Mouse (Mus musculus) hindbrain, embryonic 12.5 days (tissue): ENCODE data around the gene Gm39566. TPM values are rescaled to one million over a fixed set of nuclear protein-coding genes. Genes with fewer than 3 reads are reported as not detected.
A peak's percentile ranks its signal among the peaks of the same experiment; 100 is the strongest.

Experiments
- ATAC-seq: fragments of 200-750 bp; cut with Nextera tagmentation; 2 replicates; pipeline ENCODE4 v1.8.0; 2017; ENCODE audit warnings: moderate TSS enrichment; ENCODE audit not compliant: low FRiP score
- H3K27ac ChIP-seq: fragments of 300-500 bp; sonication (generic); 2 replicates; pipeline ENCODE4 v1.5.1; 2016; ENCODE audit warnings: mild to moderate bottlenecking
- H3K27me3 ChIP-seq: fragments of 300-500 bp; sonication (generic); 2 replicates; pipeline ENCODE4 v1.6.1; 2016; ENCODE audit warnings: mild to moderate bottlenecking
- H3K36me3 ChIP-seq: fragments of 300-500 bp; sonication (generic); 2 replicates; pipeline ENCODE4 v1.6.1; 2016; ENCODE audit warnings: mild to moderate bottlenecking
- H3K4me1 ChIP-seq: fragments of 300-500 bp; sonication (generic); 2 replicates; pipeline ENCODE4 v1.6.1; 2016
- H3K4me2 ChIP-seq: fragments of 300-500 bp; sonication (generic); replicated peaks from 2 replicates; pipeline ENCODE4 v1.6.1; 2016; ENCODE audit warnings: mild to moderate bottlenecking
- H3K4me3 ChIP-seq: fragments of 300-500 bp; sonication (generic); 2 replicates; pipeline ENCODE4 v1.5.1; 2016; ENCODE audit warnings: mild to moderate bottlenecking
- H3K9ac ChIP-seq: fragments of 300-500 bp; sonication (generic); 2 replicates; pipeline ENCODE4 v1.6.1; 2016; ENCODE audit warnings: mild to moderate bottlenecking, moderate library complexity
- H3K9me3 ChIP-seq: fragments of 300-500 bp; sonication (generic); replicated peaks from 2 replicates; pipeline ENCODE4 v1.6.1; 2016; ENCODE audit warnings: mild to moderate bottlenecking
- WGBS: fragments of 180-500 bp; shearing (Covaris S2); methylation state at CpG from one replicate; pipeline ENCODE4 v1.1.7; 2016; 5-methylcytosine and 5-hydroxymethylcytosine counted together
- polyA plus RNA-seq: library from polyadenylated mRNA; unstranded; fragments of >200 nt; fragmentation: Nextera tagmentation; extraction: Ambion mirVana; gene quantifications from 2 replicates; pipeline ENCODE4 v1.2.1, GENCODE M21; 2016

The Gm39566 gene
- polyA plus RNA-seq, 1 experiment from 2014 or later = not detected

DNA sequence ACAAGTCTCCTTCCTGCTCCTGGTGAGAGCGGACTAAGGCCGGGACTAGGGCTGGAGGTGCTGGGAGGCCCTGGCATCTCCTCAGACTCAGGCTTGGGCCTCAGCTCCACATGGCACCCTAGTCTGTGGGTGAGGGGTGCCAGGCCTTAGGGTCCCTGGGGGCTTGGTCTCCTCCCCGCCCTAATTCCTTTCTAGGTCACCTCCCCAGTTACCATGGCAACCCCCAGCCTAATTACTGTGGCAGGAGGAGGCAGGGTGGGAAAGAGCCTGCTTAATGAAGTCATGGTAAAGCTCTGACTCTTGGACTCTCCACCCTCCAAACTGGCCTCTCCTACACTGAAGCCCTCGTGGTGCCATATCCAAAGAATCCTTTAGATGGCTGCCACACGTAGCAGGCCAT lies 13.7 kb upstream of the Gm39566 start:
- peaks cover 22% of the 10 kb centered on the region for H3K4me1 ChIP-seq
- H3K36me3 ChIP-seq = peaks cover 84% of the 10 kb centered on the region
- WGBS = 62% methylated on average over 5 of the region's 5 CpGs
- H3K9me3 ChIP-seq = no peaks in the 10 kb centered on the region
- no peak overlapping the region for H3K27ac ChIP-seq
- H3K9ac ChIP-seq = no peak overlapping the region
- no peak overlapping the region for H3K4me2 ChIP-seq
- no peak for ATAC-seq
- no peak overlapping the region for H3K4me3 ChIP-seq
- 0 out of 2 replicates have a peak, but pooled peaks cover 9% of the 10 kb centered on the region for H3K27me3 ChIP-seq

DNA sequence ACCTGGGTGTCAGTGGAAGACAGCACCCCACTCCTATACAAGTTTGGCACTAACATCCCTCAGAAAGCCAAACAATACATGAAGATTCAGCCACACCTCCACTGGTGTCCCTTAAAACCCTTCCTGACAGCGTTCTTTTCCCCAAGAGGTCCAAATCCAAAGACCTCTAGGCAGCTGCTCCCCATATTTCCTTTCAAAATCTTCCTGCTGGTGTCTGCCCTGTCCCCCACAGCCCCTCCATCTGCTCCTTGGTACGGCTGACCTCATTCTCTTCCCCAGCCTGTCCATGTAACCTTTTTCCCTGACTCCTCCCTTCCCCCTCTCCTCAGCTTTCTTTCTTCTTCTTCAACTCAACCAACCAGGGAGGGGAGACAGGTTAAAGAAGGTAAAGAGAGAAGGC lies 8.4 kb upstream of the Gm39566 start:
- H3K4me2 ChIP-seq = no peak overlapping the region
- 0 out of 2 replicates have a peak overlapping the region, but pooled peaks have one; percentile 7 for H3K27ac ChIP-seq
- no peaks in the 10 kb centered on the region for H3K4me1 ChIP-seq
- H3K4me3 ChIP-seq = no peak overlapping the region
- no peak overlapping the region for H3K9ac ChIP-seq
- no peaks in the 10 kb centered on the region for H3K27me3 ChIP-seq
- H3K36me3 ChIP-seq = peaks cover 46% of the 10 kb centered on the region
- 77% methylated on average over 2 of the region's 2 CpGs for WGBS
- ATAC-seq = no peak
- H3K9me3 ChIP-seq = no peaks in the 10 kb centered on the region

DNA sequence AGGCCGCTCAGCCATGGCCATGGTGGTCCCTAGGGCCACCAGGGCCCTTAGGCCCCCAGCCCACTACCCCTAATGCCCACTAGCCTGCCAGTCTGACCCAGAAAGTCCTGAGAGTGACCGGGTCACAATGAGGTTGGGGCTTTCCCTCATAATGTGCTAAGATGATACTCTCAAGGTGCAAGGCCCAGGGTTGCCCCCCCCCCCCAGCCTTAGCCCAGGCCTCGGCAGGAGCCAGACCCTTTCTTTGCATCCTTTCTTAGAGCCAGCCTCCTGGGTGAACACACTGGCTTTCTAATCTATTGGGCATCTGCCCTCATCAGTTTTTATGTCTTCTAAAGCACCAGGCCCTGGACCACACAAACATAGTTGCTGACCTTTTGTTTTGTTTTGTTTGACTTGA lies 7.0 kb upstream of the Gm39566 start, which contains the start of gene Spem1:
Gene Spem1 (minus strand): TSS at position 101 of the 400 bp plus-strand sequence.
- WGBS = 83% methylated on average over 3 of the region's 3 CpGs
- H3K9me3 ChIP-seq = 0 out of 2 replicates have a peak, but pooled peaks cover 6% of the 10 kb centered on the region
- H3K4me2 ChIP-seq = no peak within 1 kb of the TSS
- no peak within 1 kb of the TSS for H3K9ac ChIP-seq
- H3K4me1 ChIP-seq = no peaks in the 10 kb centered on the region
- no peak for ATAC-seq
- H3K4me3 ChIP-seq = no peak within 1 kb of the TSS
- H3K36me3 ChIP-seq = peaks cover 33% of the 10 kb centered on the region
- no peaks in the 10 kb centered on the region for H3K27me3 ChIP-seq
- H3K27ac ChIP-seq = no peak within 1 kb of the TSS

DNA sequence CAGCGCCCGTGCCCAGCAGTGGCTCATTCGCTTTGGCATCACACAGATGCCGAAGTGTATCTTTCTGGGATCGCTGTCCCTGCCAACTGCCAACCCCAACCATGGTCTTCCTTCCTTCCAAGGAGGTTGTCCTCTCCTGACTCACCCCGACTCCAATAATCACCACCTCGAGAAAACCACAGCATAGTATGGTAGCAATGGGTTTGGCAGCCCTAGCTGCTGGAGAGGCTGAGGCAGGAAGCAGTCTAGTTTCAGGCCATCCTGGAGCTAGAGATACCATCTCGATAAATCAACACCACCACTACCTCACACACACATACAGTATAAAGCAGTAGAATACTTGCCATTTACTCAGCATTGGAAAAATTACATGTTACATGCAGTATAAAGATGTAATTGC lies 3.8 kb upstream of the Gm39566 start:
- Histone ChIP-seq H3K36me3 (peaks cover under 1% of the 10 kb centered on the region; the same call in 1 of the 2 replicates), H3K4me2 (no peak overlapping the region), H3K9ac (no peak overlapping the region), H3K27ac (no peak overlapping the region), H3K4me1 (no peaks in the 10 kb centered on the region), H3K9me3 (0 out of 2 replicates have a peak, but pooled peaks cover 10% of the 10 kb centered on the region), H3K4me3 (no peak overlapping the region), H3K27me3 (no peaks in the 10 kb centered on the region)
- 90% methylated on average over 8 of the region's 8 CpGs for WGBS
- no peak for ATAC-seq

DNA sequence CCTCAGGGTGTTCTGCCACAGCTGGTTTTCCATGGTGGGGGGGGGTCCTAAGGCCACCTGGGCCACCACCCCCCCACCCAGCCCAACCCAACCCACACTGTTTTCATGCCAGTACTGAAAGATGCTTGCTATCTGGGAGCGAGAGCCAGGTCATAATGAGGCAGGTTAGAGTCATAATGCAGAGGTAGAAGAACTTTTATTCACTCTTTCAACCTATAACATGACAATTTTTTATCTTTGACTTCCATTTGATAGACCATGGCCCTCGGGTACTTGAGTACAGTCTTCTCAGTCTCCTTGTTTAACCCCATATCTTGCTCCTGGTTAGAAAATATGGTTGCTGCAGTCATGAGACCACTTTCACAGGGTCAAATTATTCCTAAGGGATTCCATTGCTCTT lies 3.3 kb upstream of the Gm39566 start, which contains the start of gene Spem2:
Gene Spem2 (minus strand): TSS at position 101 of the 400 bp plus-strand sequence.
- 71% methylated on average over 2 of the region's 2 CpGs for WGBS
- H3K27ac ChIP-seq = no peak within 1 kb of the TSS

DNA sequence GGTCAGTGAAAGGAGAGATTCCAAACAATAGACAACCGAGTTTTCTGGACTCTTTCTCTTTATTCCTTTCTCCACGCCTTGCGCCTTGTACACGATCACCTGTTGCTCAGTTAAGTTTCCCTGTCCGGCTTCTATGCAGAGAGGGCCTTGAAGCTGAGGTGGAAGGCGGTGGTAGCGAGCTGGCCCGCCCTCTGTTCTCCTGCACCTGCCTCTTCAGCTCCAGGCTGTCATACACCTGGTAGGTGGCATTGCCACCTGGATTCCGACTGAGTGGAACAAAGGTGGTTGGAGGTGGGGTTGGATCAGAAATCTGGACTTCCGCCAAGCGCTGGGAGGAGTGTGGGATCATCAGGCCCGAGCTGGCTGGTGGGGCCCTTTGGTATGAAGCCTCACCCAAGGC lies 1.4 kb upstream of the Gm39566 start:
- no peak overlapping the region for H3K4me3 ChIP-seq
- WGBS = 95% methylated on average over 12 of the region's 12 CpGs
- H3K9ac ChIP-seq = no peak overlapping the region
- ATAC-seq = no peak
- no peaks in the 10 kb centered on the region for H3K27me3 ChIP-seq
- no peak overlapping the region for H3K4me2 ChIP-seq
- H3K36me3 ChIP-seq = no peaks in the 10 kb centered on the region
- H3K27ac ChIP-seq = no peak overlapping the region
- no peaks in the 10 kb centered on the region for H3K4me1 ChIP-seq
- H3K9me3 ChIP-seq = 0 out of 2 replicates have a peak, but pooled peaks cover 10% of the 10 kb centered on the region

More for the DNA sequence above, 3.3 kb upstream of the Gm39566 start, which contains the start of gene Spem2:
- H3K4me2 ChIP-seq = no peak within 1 kb of the TSS
- H3K4me3 ChIP-seq = no peak within 1 kb of the TSS
- H3K9ac ChIP-seq = no peak within 1 kb of the TSS
- no peaks in the 10 kb centered on the region for H3K27me3 ChIP-seq
- no peak for ATAC-seq
- H3K4me1 ChIP-seq = no peaks in the 10 kb centered on the region
- no peaks in the 10 kb centered on the region for H3K36me3 ChIP-seq
- 0 out of 2 replicates have a peak, but pooled peaks cover 10% of the 10 kb centered on the region for H3K9me3 ChIP-seq

DNA sequence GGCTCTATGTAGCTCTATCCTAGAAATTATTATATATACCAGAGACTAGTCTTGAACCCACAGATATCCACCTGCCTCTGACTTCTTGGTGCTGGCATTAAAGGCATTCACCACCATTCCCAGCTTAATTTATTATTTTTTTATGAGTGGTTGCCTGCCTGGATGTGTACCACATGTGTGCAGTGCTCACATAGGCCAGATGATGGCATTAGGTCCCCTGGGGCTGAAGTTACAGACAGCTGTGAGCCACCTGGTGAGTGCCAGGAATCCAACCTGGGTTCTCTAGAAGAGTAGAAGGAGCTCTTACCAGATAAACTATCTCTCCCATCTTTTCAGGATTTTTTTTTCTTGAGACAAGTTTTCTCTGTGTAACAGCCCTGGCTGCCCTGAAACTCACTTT lies 4.8 kb downstream of the Gm39566 start:
- no peaks in the 10 kb centered on the region for H3K36me3 ChIP-seq
- no peak overlapping the region for H3K4me2 ChIP-seq
- no peak overlapping the region for H3K9ac ChIP-seq
- 0 out of 2 replicates have a peak, but pooled peaks cover 3% of the 10 kb centered on the region for H3K9me3 ChIP-seq
- H3K27me3 ChIP-seq = peaks cover 14% of the 10 kb centered on the region
- no peaks in the 10 kb centered on the region for H3K4me1 ChIP-seq
- no peak for ATAC-seq
- H3K27ac ChIP-seq = no peak overlapping the region
- H3K4me3 ChIP-seq = no peak overlapping the region

DNA sequence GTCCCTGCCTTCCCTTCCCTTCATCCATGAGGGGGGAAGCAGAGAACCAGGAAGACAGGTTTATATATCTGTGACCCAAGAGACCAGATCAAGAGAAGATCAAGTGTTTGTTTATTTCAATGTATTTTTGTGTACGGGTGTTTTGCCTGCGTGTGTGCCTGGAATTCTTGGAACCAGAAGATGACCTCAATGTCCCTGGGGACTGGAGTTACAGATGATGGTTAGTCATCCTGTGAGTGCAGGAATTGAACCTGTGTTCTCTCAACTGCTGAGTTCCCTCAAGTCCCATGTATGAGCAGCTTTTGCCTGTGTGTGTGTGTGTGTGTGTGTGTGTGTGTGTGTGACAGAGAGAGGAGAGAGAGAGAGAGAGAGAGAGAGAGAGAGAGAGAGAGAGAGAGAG lies 7.5 kb downstream of the Gm39566 start:
- Histone ChIP-seq H3K27me3 (peaks cover 38% of the 10 kb centered on the region), H3K4me3 (no peak overlapping the region), H3K27ac (no peak overlapping the region), H3K4me1 (peaks cover 23% of the 10 kb centered on the region), H3K9me3 (0 out of 2 replicates have a peak, but pooled peaks cover 3% of the 10 kb centered on the region), H3K36me3 (no peaks in the 10 kb centered on the region), H3K4me2 (no peak overlapping the region), H3K9ac (no peak overlapping the region)
- 85% methylated on average over 2 of the region's 2 CpGs for WGBS
- no peak for ATAC-seq

DNA sequence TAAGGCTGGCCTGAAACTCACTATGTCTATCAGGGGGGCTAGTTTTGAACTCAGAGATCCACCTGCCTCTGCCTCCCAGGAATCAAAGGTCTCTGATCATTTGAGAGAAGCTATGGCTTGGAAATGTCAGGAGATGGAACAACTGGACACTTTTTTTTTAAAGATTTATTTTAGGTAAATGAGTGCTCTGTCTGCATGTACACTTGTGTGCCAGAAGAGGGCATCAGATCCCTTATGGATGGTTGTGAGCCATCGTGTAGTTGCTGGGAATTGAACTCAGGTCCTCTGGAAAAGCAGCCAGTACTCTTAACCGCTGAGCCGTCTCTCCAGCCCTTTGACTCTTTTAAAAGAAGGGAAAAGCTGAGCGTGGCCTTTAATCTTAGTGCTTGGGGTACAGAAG lies 8.7 kb downstream of the Gm39566 start:
- 85% methylated on average over 4 of the region's 4 CpGs for WGBS
- Histone ChIP-seq H3K4me2 (no peak overlapping the region), H3K9ac (no peak overlapping the region), H3K4me1 (peaks cover 36% of the 10 kb centered on the region), H3K9me3 (0 out of 2 replicates have a peak, but pooled peaks cover 3% of the 10 kb centered on the region), H3K36me3 (no peaks in the 10 kb centered on the region), H3K27me3 (peaks cover 51% of the 10 kb centered on the region), H3K4me3 (no peak overlapping the region), H3K27ac (no peak overlapping the region)
- no peak for ATAC-seq

DNA sequence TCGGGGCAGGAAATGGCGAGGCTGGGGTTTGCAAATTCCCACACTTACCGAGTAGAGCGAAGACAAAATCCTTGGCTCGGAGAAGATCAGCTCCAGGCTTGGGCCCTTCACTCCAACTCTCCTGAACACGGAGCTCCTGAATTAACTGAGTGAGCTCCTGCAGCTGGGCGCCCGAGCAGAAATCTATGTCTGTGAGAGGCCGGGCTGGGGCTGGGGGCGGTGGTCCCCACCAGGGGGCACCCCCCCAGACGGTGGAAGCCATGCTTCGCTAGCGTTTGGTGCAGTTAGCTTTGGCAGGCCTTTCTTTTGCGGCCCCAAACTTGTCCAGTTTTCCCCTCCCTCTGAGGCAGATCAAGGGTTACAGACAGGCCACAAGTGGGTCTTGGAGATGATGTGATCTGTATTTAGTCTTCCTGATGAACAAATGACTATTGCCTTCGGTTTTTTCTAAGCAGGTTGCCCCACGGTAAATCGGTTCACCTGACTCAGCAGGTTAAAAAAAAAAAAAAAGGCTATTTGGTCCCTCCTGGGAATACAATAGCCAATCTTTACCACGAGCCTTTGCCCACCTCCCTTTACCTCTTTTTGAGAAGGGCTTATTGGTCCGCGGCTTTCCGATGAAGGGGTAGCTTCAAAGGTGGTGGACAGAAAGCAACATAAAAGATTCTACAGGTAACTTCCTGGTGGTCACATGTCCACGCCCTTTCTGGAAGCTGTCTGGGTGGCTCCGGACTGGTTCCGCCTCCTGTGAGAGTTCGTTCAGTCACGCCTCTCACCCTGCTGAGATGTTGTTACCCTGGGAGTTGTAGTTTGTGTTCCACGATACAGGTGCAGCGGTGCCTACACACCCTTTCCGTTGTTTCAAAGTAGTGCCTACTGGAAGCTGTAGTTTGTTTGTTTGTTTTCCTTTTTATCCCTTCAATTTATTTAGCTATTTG lies 9.9 kb downstream of the Gm39566 start, which contains the start of gene Tmem102:
Gene Tmem102 (minus strand): TSS at position 653 of the 938 bp plus-strand sequence.
- Histone ChIP-seq H3K9ac (no peak within 1 kb of the TSS), H3K27ac (no peak within 1 kb of the TSS), H3K4me1 (peaks cover 44% of the 10 kb centered on the region), H3K27me3 (peaks cover 53% of the 10 kb centered on the region), H3K36me3 (no peaks in the 10 kb centered on the region), H3K9me3 (0 out of 2 replicates have a peak, but pooled peaks cover 3% of the 10 kb centered on the region), H3K4me3 (peak within 1 kb of the TSS; percentile 53), H3K4me2 (peak within 1 kb of the TSS; percentile 8; the same call in 1 of the 2 replicates)
- no peak for ATAC-seq
- 4% methylated on average over 29 of the region's 29 CpGs for WGBS

DNA sequence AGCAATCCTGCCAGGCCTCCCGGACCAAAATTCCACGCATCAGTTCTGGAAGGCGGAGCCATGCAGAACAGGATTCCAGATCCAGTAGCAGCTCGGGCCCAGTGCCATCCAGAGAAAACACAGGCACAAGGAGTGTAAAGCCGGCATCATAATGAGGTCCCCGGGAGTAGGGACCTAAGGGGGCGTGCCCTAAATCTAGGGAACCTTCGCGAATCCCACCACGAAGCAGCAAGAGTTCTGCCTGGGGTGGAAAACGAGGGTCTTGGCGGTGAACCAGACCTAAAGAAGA lies 10.5 kb downstream of the Gm39566 start:
- Histone ChIP-seq H3K27me3 (peaks cover 53% of the 10 kb centered on the region), H3K9me3 (0 out of 2 replicates have a peak, but pooled peaks cover 3% of the 10 kb centered on the region), H3K4me2 (peak overlapping the region; percentile 8; the same call in 1 of the 2 replicates), H3K4me3 (peak overlapping the region; percentile 53; the same call in 1 of the 2 replicates), H3K36me3 (no peaks in the 10 kb centered on the region), H3K4me1 (peaks cover 51% of the 10 kb centered on the region), H3K27ac (no peak overlapping the region), H3K9ac (no peak overlapping the region)
- WGBS = 6% methylated on average over 12 of the region's 12 CpGs
- no peak for ATAC-seq

DNA sequence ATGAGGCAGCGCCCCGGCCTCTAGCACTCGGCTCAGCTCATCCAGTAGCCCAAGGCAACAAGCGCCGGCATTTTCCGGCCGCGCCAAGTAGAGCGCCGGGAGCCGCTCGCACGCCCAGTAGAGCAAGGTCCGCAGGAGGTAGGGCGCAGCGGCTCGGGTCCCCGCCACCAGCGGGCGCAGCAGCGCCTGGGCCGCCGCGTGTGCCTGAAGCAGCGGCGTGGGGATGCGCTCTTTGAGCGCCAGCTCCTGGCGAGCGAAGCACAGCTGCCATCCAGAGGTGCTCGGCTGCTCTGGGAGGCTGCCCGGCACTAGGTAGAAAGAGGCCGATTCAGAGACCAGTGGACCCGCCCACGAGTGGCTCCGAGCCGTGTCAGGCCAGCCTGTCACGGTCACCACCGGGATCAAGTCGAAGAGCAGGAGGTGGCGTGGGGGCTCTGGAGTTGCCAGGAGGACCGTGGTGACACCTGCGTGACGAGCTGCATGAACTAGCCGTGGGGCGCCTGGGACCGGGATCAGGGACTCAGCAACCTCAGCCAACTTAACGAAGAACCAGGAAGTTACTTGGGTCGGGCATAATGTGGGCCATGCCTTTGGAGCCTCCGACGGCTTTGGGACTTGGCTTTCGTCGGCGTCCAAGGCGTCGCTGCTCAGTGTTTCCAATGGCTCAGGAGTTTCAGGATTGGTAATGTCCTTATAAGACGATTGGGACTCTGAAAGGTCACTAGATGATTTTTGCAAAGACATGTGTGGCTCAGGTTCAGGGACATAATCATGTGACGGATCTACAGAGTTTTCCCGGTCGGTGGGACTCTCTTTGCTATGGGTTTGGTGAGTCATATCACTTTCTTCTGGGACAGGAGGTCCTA lies 11.1 kb downstream of the Gm39566 start:
- Histone ChIP-seq H3K36me3 (no peaks in the 10 kb centered on the region), H3K9me3 (0 out of 2 replicates have a peak, but pooled peaks cover 3% of the 10 kb centered on the region), H3K9ac (peak overlapping the region; percentile 58), H3K4me3 (peak overlapping the region; percentile 53), H3K27me3 (peaks cover 53% of the 10 kb centered on the region), H3K27ac (peak overlapping the region; percentile 52), H3K4me1 (peaks cover 57% of the 10 kb centered on the region), H3K4me2 (peak overlapping the region; percentile 90)
- peak; percentile 18 for ATAC-seq
- WGBS = under 1% methylated on average over 60 of the region's 60 CpGs
